10 mouse cellular contexts compared by ENCODE assay signal in the genomic region with DNA sequence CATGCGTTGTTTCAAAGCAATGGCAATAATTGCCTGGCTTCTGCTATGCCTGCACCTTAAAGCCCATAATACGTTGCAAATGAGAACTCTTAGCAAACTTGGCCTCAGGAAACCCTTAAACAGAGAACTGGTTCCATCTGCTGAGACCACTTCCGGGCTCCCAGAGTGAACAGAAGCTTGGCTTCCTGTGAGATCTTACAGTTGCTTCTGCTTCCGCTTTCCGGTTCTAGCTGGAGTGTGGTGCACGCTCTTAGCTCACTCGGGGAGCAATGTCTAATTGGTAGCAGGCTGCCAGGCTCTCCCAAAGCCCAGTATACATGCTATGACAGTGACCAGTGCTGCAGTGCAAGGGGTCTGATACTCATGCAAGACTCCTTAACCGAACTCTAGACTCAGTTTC.
A peak's percentile ranks its signal among the peaks of the same experiment; 100 is the strongest.
DNase-seq lines count a peak whose midpoint lies in the region; ATAC-seq and TF ChIP-seq lines count a peak whose summit lies in the region.
"Had no signal": no experiment of that assay in that cellular context is flagged by ENCODE, and none has a peak within 500 bp of the region (broad histone marks: within the 10 kb centered on the region; RNA-seq: fewer than 3 reads in every experiment).

No protein-coding gene starts in this region.

- TF ChIP-seq POLR2A in cerebellum, adult 2 months (IDR thresholded peaks at IDR 0.05; ENCODE audit: borderline replicate concordance, insufficient read depth, low read length), result no peak

- no peak overlapping the region for H3K27ac ChIP-seq in kidney, embryonic 15.5 days
- no peak overlapping the region; the same call in 1 of the 2 replicates for H3K27ac ChIP-seq in kidney, embryonic 16.5 days (ENCODE audit: low read length)
- peak overlapping the region; percentile 60; the same call in 1 of the 2 replicates for H3K27ac ChIP-seq in brown adipose tissue, adult 24 weeks (replicated peaks; ENCODE audit: low read depth, low read length)
- no peak overlapping the region for H3K27ac ChIP-seq in forebrain, embryonic 15.5 days (replicated peaks)
- H3K27ac ChIP-seq in cerebellum, adult 2 months (ENCODE audit: insufficient read depth, low read length), result no peak overlapping the region

- 0 out of 2 replicates have a peak, but pooled peaks have one; percentile 18 for ATAC-seq in kidney, embryonic 15.5 days (replicated peaks; ENCODE audit: low FRiP score)
- no peak for ATAC-seq in kidney, embryonic 16.5 days (ENCODE audit: low FRiP score, low TSS enrichment)
- no peak for ATAC-seq in forebrain, embryonic 15.5 days (replicated peaks)

- no peak for TF ChIP-seq CTCF in cerebellum, adult 2 months (IDR thresholded peaks at IDR 0.05; ENCODE audit: borderline replicate concordance, insufficient read depth, low read depth, low read length)

- H3K9me3 ChIP-seq in kidney, embryonic 15.5 days (replicated peaks), result no peaks in the 10 kb centered on the region
- H3K9me3 ChIP-seq in kidney, embryonic 16.5 days (ENCODE audit: low read length), result no peaks in the 10 kb centered on the region
- no peaks in the 10 kb centered on the region for H3K9me3 ChIP-seq in forebrain, embryonic 15.5 days
- H3K9me3 ChIP-seq: G1E had no signal

- no peaks in the 10 kb centered on the region for H3K27me3 ChIP-seq in kidney, embryonic 15.5 days
- no peaks in the 10 kb centered on the region for H3K27me3 ChIP-seq in kidney, embryonic 16.5 days (ENCODE audit: insufficient read depth, low read length)
- no peaks in the 10 kb centered on the region for H3K27me3 ChIP-seq in forebrain, embryonic 15.5 days
- no peaks in the 10 kb centered on the region for H3K27me3 ChIP-seq in cerebellum, adult 2 months (ENCODE audit: control insufficient read depth, insufficient read depth, low read length)

- H3K36me3 ChIP-seq in kidney, embryonic 15.5 days, result no peaks in the 10 kb centered on the region
- no peaks in the 10 kb centered on the region for H3K36me3 ChIP-seq in kidney, embryonic 16.5 days (ENCODE audit: insufficient read depth, low read length)
- no peaks in the 10 kb centered on the region for H3K36me3 ChIP-seq in forebrain, embryonic 15.5 days
- H3K36me3 ChIP-seq: G1E had no signal

- 82% methylated on average over 8 of the region's 8 CpGs for WGBS in kidney, embryonic 15.5 days
- WGBS in kidney, embryonic 16.5 days, result 84% methylated on average over 8 of the region's 8 CpGs
- WGBS in forebrain, embryonic 15.5 days, result 89% methylated on average over 8 of the region's 8 CpGs
- 67% methylated on average over 8 of the region's 8 CpGs for WGBS in cerebellum, adult 2 months

- no peak overlapping the region for H3K9ac ChIP-seq in kidney, embryonic 15.5 days
- H3K9ac ChIP-seq in kidney, embryonic 16.5 days (replicated peaks; ENCODE audit: low read length), result no peak overlapping the region
- no peak overlapping the region for H3K9ac ChIP-seq in forebrain, embryonic 15.5 days (replicated peaks)

- no peak overlapping the region for H3K4me3 ChIP-seq in kidney, embryonic 15.5 days (replicated peaks)
- no peak overlapping the region for H3K4me3 ChIP-seq in kidney, embryonic 16.5 days (ENCODE audit: low read length)
- H3K4me3 ChIP-seq in brown adipose tissue, adult 24 weeks (ENCODE audit: insufficient read depth, low read depth, low read length), result no peak overlapping the region
- no peak overlapping the region for H3K4me3 ChIP-seq in forebrain, embryonic 15.5 days
- no peak overlapping the region for H3K4me3 ChIP-seq in cerebellum, adult 2 months (replicated peaks; ENCODE audit: insufficient read depth, low read depth, low read length)

- DNase-seq in lung, postnatal 25 days (ENCODE audit: low spot score), result peak; percentile 37
- DNase-seq in telencephalon, adult 2 months (ENCODE audit: low read depth, low spot score), result peak; percentile 22
- no peak for DNase-seq in ovary, postnatal 36 days (ENCODE audit: low spot score)
- no peak for DNase-seq in cerebellum, adult 2 months
- DNase-seq: gastrocnemius, postnatal 14 days had no signal

- no peaks in the 10 kb centered on the region for H3K4me1 ChIP-seq in kidney, embryonic 15.5 days
- 0 out of 2 replicates have a peak, but pooled peaks cover 11% of the 10 kb centered on the region for H3K4me1 ChIP-seq in kidney, embryonic 16.5 days (ENCODE audit: insufficient read depth, low read length)
- H3K4me1 ChIP-seq in brown adipose tissue, adult 24 weeks (ENCODE audit: control insufficient read depth, insufficient read depth, insufficient read length, low read length), result no peaks in the 10 kb centered on the region; the same call in 1 of the 2 replicates
- peaks cover 11% of the 10 kb centered on the region for H3K4me1 ChIP-seq in forebrain, embryonic 15.5 days
- H3K4me1 ChIP-seq in cerebellum, adult 2 months (ENCODE audit: control insufficient read depth, insufficient read depth, low read length), result no peaks in the 10 kb centered on the region

- no peak overlapping the region for H3K4me2 ChIP-seq in kidney, embryonic 15.5 days
- H3K4me2 ChIP-seq in kidney, embryonic 16.5 days (replicated peaks; ENCODE audit: low read depth, low read length), result no peak overlapping the region
- no peak overlapping the region for H3K4me2 ChIP-seq in forebrain, embryonic 15.5 days (replicated peaks)

Comparison
In these comparisons a context has a peak if more than half of its experiments do, and no peak if none do; other contexts are left out.
1. DNase-seq: peak in lung, postnatal 25 days (single experiment) and telencephalon, adult 2 months (single experiment); none in ovary, postnatal 36 days (single experiment) and cerebellum, adult 2 months (0 of 2).